Mouse (Mus musculus) myocyte (in vitro differentiated cells): ENCODE results near the gene Rad51b. TPM values are rescaled to one million over a fixed set of nuclear protein-coding genes. Genes with fewer than 3 reads are reported as not detected.

Experiments used
- H3K27me3 ChIP-seq: one replicate; pipeline ENCODE4 v1.6.1; 2011; ENCODE audit not compliant: control insufficient read depth, insufficient read depth, insufficient read length
- H3K36me3 ChIP-seq: one replicate; pipeline ENCODE4 v1.6.1; 2011; ENCODE audit not compliant: control insufficient read depth, insufficient read depth
- H3K4me2 ChIP-seq: one replicate; pipeline ENCODE4 v1.6.1; 2011; ENCODE audit warnings: low read depth, control low read depth
- H3K4me3 ChIP-seq: one replicate; pipeline ENCODE4 v1.5.1; 2011; ENCODE audit warnings: mild to moderate bottlenecking, control low read depth, moderate library complexity
- H3K79me2 ChIP-seq: one replicate; pipeline ENCODE4 v1.6.1; 2011; ENCODE audit not compliant: control insufficient read depth, insufficient read depth
- H3ac ChIP-seq: one replicate; pipeline ENCODE4 v1.6.1; 2011; ENCODE audit not compliant: control insufficient read depth, insufficient read length
- CEBPB ChIP-seq: IDR thresholded peaks from 2 replicates; pipeline ENCODE4 v1.6.1; 2011; ENCODE audit warnings: mild to moderate bottlenecking, moderate library complexity; ENCODE audit not compliant: poor library complexity, insufficient read depth, severe bottlenecking
- E2F4 ChIP-seq: IDR thresholded peaks from one replicate; pipeline ENCODE4 v1.6.1; 2011; ENCODE audit warnings: mild to moderate bottlenecking, control low read depth, moderate library complexity; ENCODE audit not compliant: insufficient read depth
- MAX ChIP-seq: IDR thresholded peaks from one replicate; pipeline ENCODE4 v1.6.1; 2011; ENCODE audit warnings: low read depth, mild to moderate bottlenecking, control low read depth
- MYOD1 ChIP-seq, 3 experiments: IDR thresholded peaks; one replicate each; pipeline ENCODE4 v1.6.1; 2011; ENCODE audit warnings: control low read depth in 2 of 3, low read depth in 2 of 3, mild to moderate bottlenecking in 2 of 3, moderate library complexity in 1 of 3; ENCODE audit not compliant: insufficient read length in 2 of 3, control insufficient read depth in 1 of 3
- MYOG ChIP-seq, 3 experiments: IDR thresholded peaks; one replicate each; pipeline ENCODE4 v1.6.1; 2011; ENCODE audit warnings: control low read depth in 2 of 3, low read depth in 2 of 3, mild to moderate bottlenecking in 2 of 3; ENCODE audit not compliant: insufficient read length in 2 of 3, control insufficient read depth in 1 of 3, insufficient read depth in 1 of 3
- POLR2A ChIP-seq: IDR thresholded peaks from one replicate; pipeline ENCODE4 v1.6.1; 2011; ENCODE audit warnings: low read depth, mild to moderate bottlenecking, control low read depth, moderate library complexity; ENCODE audit not compliant: insufficient read length
- POLR2AphosphoS2 ChIP-seq: IDR thresholded peaks from one replicate; pipeline ENCODE4 v1.6.1; 2011; ENCODE audit warnings: low read depth, control low read depth; ENCODE audit not compliant: insufficient read length
- REST ChIP-seq: IDR thresholded peaks from one replicate; pipeline ENCODE4 v1.6.1; 2011; ENCODE audit warnings: mild to moderate bottlenecking, control low read depth, moderate library complexity; ENCODE audit not compliant: insufficient read depth, insufficient read length
- SRF ChIP-seq: IDR thresholded peaks from one replicate; pipeline ENCODE4 v1.6.1; 2011; ENCODE audit warnings: low read depth; ENCODE audit not compliant: control insufficient read depth, insufficient read length
- TCF12 ChIP-seq: IDR thresholded peaks from one replicate; pipeline ENCODE4 v1.6.1; 2011; ENCODE audit warnings: mild to moderate bottlenecking, control low read depth; ENCODE audit not compliant: poor library complexity, insufficient read depth, severe bottlenecking
- TCF3 ChIP-seq: IDR thresholded peaks from one replicate; pipeline ENCODE4 v1.6.1; 2011; ENCODE audit warnings: low read depth, control low read depth; ENCODE audit not compliant: insufficient read length
- USF1 ChIP-seq: IDR thresholded peaks from one replicate; pipeline ENCODE4 v1.6.1; 2011; ENCODE audit warnings: low read depth, mild to moderate bottlenecking, control low read depth, moderate library complexity
- polyA plus RNA-seq: library from polyadenylated mRNA; unstranded; fragments of >200 nt; fragmentation: generic; extraction: Trizol; gene quantifications from one replicate; pipeline ENCODE4 v1.2.1, GENCODE M21; 2012; ENCODE audit warnings: missing spikeins

Gene Rad51b
- polyA plus RNA-seq, 1 experiment, result 1.8 TPM

GRCm38 (mm10) chr12:79504641-79505040 lies 207.6 kb downstream of the Rad51b start:
- Histone ChIP-seq H3ac (no peak overlapping the region), H3K36me3 (no peaks in the 10 kb centered on the region), H3K79me2 (no peaks in the 10 kb centered on the region), H3K4me3 (no peak overlapping the region), H3K4me2 (peak overlapping the region; percentile 47), H3K27me3 (no peaks in the 10 kb centered on the region)
- TF ChIP-seq USF1 (no peak), TCF3 (no peak), POLR2AphosphoS2 (no peak), CEBPB (no peak), POLR2A (no peak), REST (no peak)

- TF ChIP-seq USF1 (no peak), MAX (no peak), MYOD1 (IDR thresholded peaks at IDR 0.05; ENCODE audit: control insufficient read depth in 1 of 3, insufficient read length in 2 of 3, low read depth in 2 of 3) (no peak), TCF3 (no peak), E2F4 (no peak), POLR2AphosphoS2 (no peak), MYOG (IDR thresholded peaks at IDR 0.05; ENCODE audit: control insufficient read depth in 1 of 3, insufficient read depth in 1 of 3, insufficient read length in 2 of 3, low read depth in 2 of 3) (no peak), SRF (no peak), TCF12 (no peak), REST (no peak), CEBPB (no peak), POLR2A (no peak)
- no peak overlapping the region for H3K4me3 ChIP-seq
- H3K79me2 ChIP-seq, result no peaks in the 10 kb centered on the region
- H3K36me3 ChIP-seq, result no peaks in the 10 kb centered on the region
- H3K4me2 ChIP-seq, result peak overlapping the region; percentile 31
- H3ac ChIP-seq, result no peak overlapping the region
- H3K27me3 ChIP-seq, result no peaks in the 10 kb centered on the region
Observed at GRCm38 (mm10) chr12:79506421-79506820, 209.3 kb downstream of the Rad51b start.

GRCm38 (mm10) chr12:79507141-79507681 lies 210.1 kb downstream of the Rad51b start:
- Histone ChIP-seq H3K27me3 (no peaks in the 10 kb centered on the region), H3K4me3 (no peak overlapping the region), H3K36me3 (no peaks in the 10 kb centered on the region), H3K79me2 (no peaks in the 10 kb centered on the region), H3K4me2 (peak overlapping the region; percentile 31), H3ac (no peak overlapping the region)
- TF ChIP-seq E2F4 (no peak), POLR2AphosphoS2 (no peak), USF1 (no peak), SRF (no peak), TCF3 (no peak), MYOG (IDR thresholded peaks at IDR 0.05; ENCODE audit: control insufficient read depth in 1 of 3, insufficient read depth in 1 of 3, insufficient read length in 2 of 3, low read depth in 2 of 3) (no peak), MYOD1 (IDR thresholded peaks at IDR 0.05; ENCODE audit: control insufficient read depth in 1 of 3, insufficient read length in 2 of 3, low read depth in 2 of 3) (no peak), CEBPB (no peak), MAX (no peak), TCF12 (no peak), REST (no peak)

GRCm38 (mm10) chr12:79511454-79512204 lies 214.5 kb downstream of the Rad51b start:
- Histone ChIP-seq H3K4me3 (no peak overlapping the region), H3K27me3 (no peaks in the 10 kb centered on the region), H3K79me2 (no peaks in the 10 kb centered on the region), H3ac (no peak overlapping the region), H3K4me2 (peak overlapping the region; percentile 53), H3K36me3 (no peaks in the 10 kb centered on the region)
- TF ChIP-seq TCF12 (peak; percentile 98), USF1 (peak; percentile 27), MYOD1 (IDR thresholded peaks at IDR 0.05; ENCODE audit: control insufficient read depth in 1 of 3, insufficient read length in 2 of 3, low read depth in 2 of 3) (peak; percentile 75 to 99 (median 98)), POLR2A (no peak), REST (no peak), SRF (peak; percentile 59), POLR2AphosphoS2 (no peak), TCF3 (peak; percentile 94), MYOG (IDR thresholded peaks at IDR 0.05; ENCODE audit: control insufficient read depth in 1 of 3, insufficient read depth in 1 of 3, insufficient read length in 2 of 3, low read depth in 2 of 3) (peak; percentile 86 to 99 (median 99)), CEBPB (peak; percentile 56; the same call in 1 of the 2 replicates)
